Mouse (Mus musculus) G1E (cell line): Measurements from ENCODE around the gene Eme2. TPM values are rescaled to one million over a fixed set of nuclear protein-coding genes. Genes with fewer than 3 reads are reported as not detected.

ENCODE experiments used
- ATAC-seq: 2 replicates; pipeline ENCODE4 v1.8.0; 2016; ENCODE audit warnings: mild to moderate bottlenecking; ENCODE audit not compliant: insufficient number of reproducible peaks, poor library complexity, low FRiP score, severe bottlenecking; ENCODE audit errors: extremely low read depth
- DNase-seq: peaks from one replicate; pipeline ENCODE4 v3.0.0; 2012; ENCODE audit warnings: low spot score
- H3K27me3 ChIP-seq: 2 replicates; pipeline ENCODE4 v1.6.1; 2012; ENCODE audit warnings: mild to moderate bottlenecking, low read length, inconsistent platforms; ENCODE audit not compliant: insufficient read depth
- H3K36me3 ChIP-seq: replicated peaks from 2 replicates; pipeline ENCODE3; 2012; ENCODE audit warnings: mild to moderate bottlenecking, inconsistent platforms
- H3K4me1 ChIP-seq: 2 replicates; pipeline ENCODE4 v1.6.1; 2012; ENCODE audit warnings: low read depth, low read length, inconsistent platforms, mixed read lengths; ENCODE audit not compliant: insufficient read depth
- H3K4me3 ChIP-seq: 2 replicates; pipeline ENCODE4 v1.5.1; 2012; ENCODE audit warnings: low read depth, mild to moderate bottlenecking, inconsistent platforms, low read length, moderate library complexity, mixed read lengths
- H3K9me3 ChIP-seq: replicated peaks from 2 replicates; pipeline ENCODE4 v1.6.1; 2012; ENCODE audit warnings: inconsistent platforms
- CTCF ChIP-seq: IDR thresholded peaks from 2 replicates; pipeline ENCODE4 v1.5.1; 2012; ENCODE audit warnings: low read depth, low read length, inconsistent platforms, mixed read lengths
- GATA1 ChIP-seq: IDR thresholded peaks from 2 replicates; pipeline ENCODE4 v1.6.1; 2012; ENCODE audit warnings: borderline replicate concordance, low read length, inconsistent platforms, mixed read lengths
- GATA2 ChIP-seq: IDR thresholded peaks from 2 replicates; pipeline ENCODE4 v1.6.1; 2012; ENCODE audit warnings: low read depth, low read length, inconsistent platforms, borderline replicate concordance
- POLR2AphosphoS5 ChIP-seq: IDR thresholded peaks from 2 replicates; pipeline ENCODE4 v1.6.1; 2012; ENCODE audit warnings: low read depth, low read length, inconsistent platforms; ENCODE audit not compliant: insufficient replicate concordance
- TAL1 ChIP-seq: conservative IDR thresholded peaks from 2 replicates; pipeline ENCODE4 v1.6.1; 2012; ENCODE audit warnings: low read depth, low read length, inconsistent platforms, mixed read lengths
- polyA plus RNA-seq: library from polyadenylated mRNA; stranded (reverse); fragments of >175 nt; gene quantifications from 2 replicates; pipeline ENCODE4 v1.2.3, GENCODE M21; 2012
- total RNA-seq, 2 experiments: library from RNA; stranded (forward) in 1 of 2; stranded (reverse) in 1 of 2; fragments of 200-1000 nt in 1 of 2; fragments of >200 nt in 1 of 2; fragmentation: Nextera tagmentation in 1 of 2; gene quantifications; 2 replicates each; pipeline ENCODE4 v1.2.3; 2014 to 2017

The Eme2 gene
- total and polyA plus RNA-seq, 3 experiments, result 6.5 to 19.4 (median 9.4) TPM

DNA sequence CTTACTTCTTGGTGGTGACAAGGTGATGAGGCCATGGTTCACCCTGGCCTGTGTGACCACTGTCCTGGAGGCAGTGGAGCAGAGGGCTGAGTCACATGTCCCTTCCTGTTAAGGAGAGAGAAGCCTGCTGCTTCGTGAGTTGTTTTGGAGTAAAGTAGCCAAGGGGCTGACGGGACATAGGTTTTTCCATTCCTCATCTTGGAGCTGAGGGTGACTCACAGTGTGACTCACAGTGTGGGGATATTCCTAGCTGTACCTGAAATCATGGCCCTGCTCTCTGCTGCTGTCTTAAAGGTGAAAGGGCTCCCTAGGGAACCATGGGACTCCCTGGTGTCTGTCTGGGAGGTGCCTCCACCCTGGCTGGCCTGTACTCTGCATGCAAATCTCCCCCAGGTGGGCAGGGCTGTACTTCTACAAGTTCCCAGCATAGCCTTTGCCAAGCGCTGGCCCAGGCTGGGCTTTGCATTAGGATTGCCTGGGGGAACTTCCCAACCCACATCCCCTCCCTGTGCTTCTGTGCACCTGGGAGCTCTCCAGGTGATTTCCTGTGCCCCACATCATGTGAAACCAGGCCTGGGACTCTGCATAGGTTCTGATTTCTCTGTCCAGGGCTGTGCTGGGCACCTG lies 38.9 kb downstream of the Eme2 start:
- DNase-seq (no peak), ATAC-seq (no peak)
- peaks cover 39% of the 10 kb centered on the region for H3K4me1 ChIP-seq

DNA sequence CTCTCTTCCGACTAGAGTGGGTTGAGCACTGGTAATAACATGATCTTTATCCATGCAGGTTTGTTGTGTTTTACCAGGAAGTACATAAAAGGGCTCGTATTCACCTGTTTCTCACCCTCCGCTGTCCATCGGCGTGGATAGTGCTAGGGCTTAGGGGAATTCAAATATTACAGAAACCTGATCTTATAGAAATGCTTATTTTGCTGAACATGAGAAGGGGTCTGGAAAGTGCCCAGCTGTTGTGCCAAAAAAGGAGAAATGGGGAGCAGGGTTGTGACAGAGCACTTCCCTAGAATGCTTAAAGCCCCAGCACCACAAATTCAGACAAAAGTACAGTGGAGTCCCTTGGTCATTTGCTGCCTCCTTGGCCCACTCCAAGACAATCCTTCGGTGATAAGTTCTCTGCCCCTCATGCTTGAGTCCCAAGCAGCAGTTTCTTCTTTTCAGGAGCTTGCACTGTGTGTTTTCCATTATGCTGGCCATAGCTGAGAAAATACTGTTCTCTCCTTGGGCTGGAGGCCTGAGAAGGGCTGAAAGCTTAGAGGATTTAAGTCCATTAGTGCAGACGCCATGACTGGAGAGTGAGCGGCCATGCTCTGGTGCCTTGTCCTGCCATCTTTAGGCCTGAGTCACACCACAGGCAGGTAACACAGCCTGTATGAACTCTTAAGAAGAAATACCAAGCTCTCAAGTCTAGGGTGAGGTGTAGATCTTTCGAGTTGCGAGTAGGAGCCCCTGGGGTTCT lies 43.3 kb downstream of the Eme2 start:
- peaks cover 17% of the 10 kb centered on the region for H3K4me1 ChIP-seq
- H3K4me3 ChIP-seq, result peak overlapping the region; percentile 81
- peaks cover 51% of the 10 kb centered on the region for H3K36me3 ChIP-seq
- ATAC-seq, result no peak
- H3K27me3 ChIP-seq, result no peaks in the 10 kb centered on the region
- TF ChIP-seq GATA1, result no peak
- TF ChIP-seq GATA2, result no peak
- no peak for DNase-seq
- no peaks in the 10 kb centered on the region for H3K9me3 ChIP-seq

More for the DNA sequence above, 38.9 kb downstream of the Eme2 start:
- Histone ChIP-seq H3K27me3 (no peaks in the 10 kb centered on the region), H3K9me3 (no peaks in the 10 kb centered on the region), H3K36me3 (peaks cover 80% of the 10 kb centered on the region), H3K4me3 (no peak overlapping the region)
- no peak for TF ChIP-seq TAL1
- TF ChIP-seq POLR2AphosphoS5, result no peak
- TF ChIP-seq GATA2, result no peak
- no peak for TF ChIP-seq GATA1
- TF ChIP-seq CTCF, result no peak

DNA sequence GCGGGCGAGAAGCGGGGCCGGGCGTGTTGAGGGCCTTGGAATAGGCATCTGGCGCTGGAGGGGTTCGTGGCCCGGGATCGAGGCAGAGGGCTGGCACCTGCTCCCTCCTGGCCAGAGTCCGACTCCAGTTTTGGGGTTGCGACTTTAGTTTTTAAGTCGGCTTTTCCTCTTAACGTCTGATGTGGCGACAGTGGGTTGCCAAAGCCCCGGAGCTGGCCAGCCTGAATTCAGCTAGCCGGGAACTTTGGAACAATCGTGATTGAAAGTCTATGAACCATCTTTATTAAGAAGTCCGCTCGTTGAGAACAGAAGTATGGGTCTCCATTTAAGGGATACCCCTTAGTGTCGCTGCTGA lies 44.1 kb downstream of the Eme2 start:
- DNase-seq (no peak), ATAC-seq (no peak)
- H3K36me3 ChIP-seq, result peaks cover 46% of the 10 kb centered on the region
- H3K4me3 ChIP-seq, result peak overlapping the region; percentile 81
- TF ChIP-seq GATA1 (no peak), TAL1 (no peak), POLR2AphosphoS5 (no peak), GATA2 (no peak), CTCF (no peak)
- H3K27me3 ChIP-seq, result no peaks in the 10 kb centered on the region
- no peaks in the 10 kb centered on the region for H3K9me3 ChIP-seq
- H3K4me1 ChIP-seq, result peaks cover 17% of the 10 kb centered on the region

DNA sequence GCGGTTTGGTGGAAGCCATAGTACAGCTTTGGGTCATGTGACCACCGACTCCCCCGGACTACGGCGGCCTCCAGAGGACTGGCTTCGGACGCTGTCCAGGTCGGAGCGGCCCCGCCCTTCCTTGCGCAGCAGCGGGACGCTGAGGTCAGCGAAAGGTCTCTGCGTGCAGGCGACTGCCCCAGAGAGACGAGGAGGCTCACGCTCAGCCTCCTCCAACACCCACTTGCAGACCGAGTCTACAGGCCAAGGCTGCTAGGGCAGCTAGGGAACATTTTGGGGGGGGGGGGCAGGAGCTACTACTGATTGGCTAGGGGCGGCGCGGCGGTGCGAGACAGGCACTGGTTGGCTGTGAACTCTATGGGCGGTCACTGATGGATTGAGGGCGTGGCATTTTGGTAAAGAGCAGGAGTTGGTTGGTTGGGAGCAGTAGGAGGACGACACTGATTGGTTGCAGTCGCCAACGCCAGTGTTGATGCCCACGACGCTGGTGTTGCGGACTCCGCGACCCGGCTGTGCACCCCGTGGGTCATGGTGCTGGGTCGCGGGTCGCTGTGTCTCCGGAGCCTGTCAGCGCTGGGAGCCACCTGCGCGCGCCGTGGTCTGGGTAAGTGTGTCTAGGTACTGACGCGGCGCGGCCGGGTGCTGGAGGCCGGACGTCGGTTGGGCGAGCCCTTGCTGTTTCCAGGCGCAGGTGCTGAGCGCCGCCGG lies 44.7 kb downstream of the Eme2 start, which contains the start of gene Fahd1:
Gene Fahd1, minus strand, starts transcription at position 300 of the 708 bp plus-strand sequence.
- DNase-seq (peak; percentile 99), ATAC-seq (peak; percentile 97)
- peak within 1 kb of the TSS; percentile 81 for H3K4me3 ChIP-seq
- no peaks in the 10 kb centered on the region for H3K9me3 ChIP-seq
- H3K4me1 ChIP-seq, result peaks cover 17% of the 10 kb centered on the region
- no peak for TF ChIP-seq GATA1
- TF ChIP-seq TAL1, result no peak
- TF ChIP-seq GATA2, result no peak
- TF ChIP-seq CTCF, result no peak
- TF ChIP-seq POLR2AphosphoS5, result no peak
- no peaks in the 10 kb centered on the region for H3K27me3 ChIP-seq
- H3K36me3 ChIP-seq, result peaks cover 40% of the 10 kb centered on the region

DNA sequence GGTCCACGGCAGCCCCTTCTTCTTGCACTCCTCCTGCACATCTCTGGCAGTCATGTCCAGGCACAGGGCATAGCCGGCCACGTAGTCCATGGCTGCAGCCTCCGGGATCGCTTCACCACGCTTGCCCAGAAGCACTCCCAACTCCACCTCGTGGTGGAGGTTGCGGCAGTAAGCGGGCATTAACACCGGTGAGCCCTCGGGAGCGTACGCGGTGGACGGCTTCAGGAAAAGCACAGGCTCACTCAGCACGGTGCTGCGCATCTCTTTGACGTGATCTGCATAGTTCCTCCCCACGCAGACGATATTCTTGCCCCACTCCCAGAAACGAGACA lies 45.2 kb downstream of the Eme2 start:
- ATAC-seq (no peak), DNase-seq (no peak)
- peak overlapping the region; percentile 81 for H3K4me3 ChIP-seq
- H3K9me3 ChIP-seq, result no peaks in the 10 kb centered on the region
- H3K36me3 ChIP-seq, result peaks cover 39% of the 10 kb centered on the region
- TF ChIP-seq TAL1, result no peak
- TF ChIP-seq POLR2AphosphoS5, result peak; percentile 83; the same call in 1 of the 2 replicates
- no peak for TF ChIP-seq GATA2
- H3K4me1 ChIP-seq, result peaks cover 17% of the 10 kb centered on the region
- H3K27me3 ChIP-seq, result no peaks in the 10 kb centered on the region

DNA sequence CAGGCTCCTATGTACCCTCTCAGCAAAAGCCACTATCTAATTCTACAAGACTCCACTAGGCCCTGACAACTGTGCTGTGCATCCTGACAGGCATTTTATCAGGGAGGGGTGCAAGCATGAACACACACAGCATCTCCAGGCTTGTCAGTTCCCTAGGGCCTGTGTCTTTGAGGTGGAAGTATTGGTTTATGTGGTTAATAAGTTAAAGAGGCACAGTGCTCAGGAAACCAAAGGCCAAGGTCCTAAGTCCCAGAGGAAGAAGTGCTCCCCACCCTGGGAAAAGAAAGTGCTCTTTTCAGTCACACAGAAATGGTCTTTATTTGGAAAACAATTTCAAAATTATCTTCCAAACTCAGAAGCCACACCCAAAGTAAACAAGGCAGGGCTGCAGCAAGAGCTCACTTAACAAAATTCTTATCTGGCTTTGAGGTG lies 46.3 kb downstream of the Eme2 start:
- DNase-seq (no peak), ATAC-seq (no peak)
- Histone ChIP-seq H3K36me3 (peaks cover 34% of the 10 kb centered on the region), H3K4me3 (peak overlapping the region; percentile 81), H3K4me1 (peaks cover 17% of the 10 kb centered on the region), H3K9me3 (no peaks in the 10 kb centered on the region), H3K27me3 (no peaks in the 10 kb centered on the region)
- TF ChIP-seq POLR2AphosphoS5 (no peak), CTCF (no peak), TAL1 (no peak), GATA1 (no peak), GATA2 (no peak)
